Mouse (Mus musculus) T-helper 17 cell (primary cell): ENCODE results near the gene Ablim1.

Experiments used
- in situ Hi-C, 2 experiments: fragments of 300-600 bp; cut with MboI, MseI; formaldehyde crosslinking; loops; 1 replicate in 1 of 2; 2 replicates in 1 of 2; pipeline ENCODE4 v1.15.1; 2025; ENCODE audit warnings: high pct_unique_total_duplicates in 2 of 2

Gene Ablim1

DNA sequence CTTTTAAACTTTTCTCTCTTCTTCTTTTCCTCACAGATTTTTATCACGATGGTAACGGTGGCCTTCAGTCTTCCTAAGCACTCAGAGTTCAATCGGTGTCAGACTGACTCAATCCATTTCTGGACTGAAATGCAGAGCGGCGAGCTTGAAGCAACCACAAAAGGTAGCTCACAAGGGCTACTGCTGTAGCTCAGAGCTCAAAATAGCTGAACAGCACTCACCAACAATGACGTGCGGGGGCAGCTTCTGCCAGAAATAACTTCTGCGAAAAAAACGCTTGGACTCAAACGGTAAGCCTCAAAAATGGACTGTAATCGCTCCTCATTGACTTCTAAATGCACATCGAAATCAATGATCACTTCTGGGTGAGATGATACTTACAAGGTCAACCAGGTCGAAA lies 151.4 kb downstream of the Ablim1 start:
- in situ Hi-C loops, result loop anchor here (5.0 to 25.0 kb wide), 3 partner anchors 69 to 474 kb away; no protein-coding TSS in a partner anchor

DNA sequence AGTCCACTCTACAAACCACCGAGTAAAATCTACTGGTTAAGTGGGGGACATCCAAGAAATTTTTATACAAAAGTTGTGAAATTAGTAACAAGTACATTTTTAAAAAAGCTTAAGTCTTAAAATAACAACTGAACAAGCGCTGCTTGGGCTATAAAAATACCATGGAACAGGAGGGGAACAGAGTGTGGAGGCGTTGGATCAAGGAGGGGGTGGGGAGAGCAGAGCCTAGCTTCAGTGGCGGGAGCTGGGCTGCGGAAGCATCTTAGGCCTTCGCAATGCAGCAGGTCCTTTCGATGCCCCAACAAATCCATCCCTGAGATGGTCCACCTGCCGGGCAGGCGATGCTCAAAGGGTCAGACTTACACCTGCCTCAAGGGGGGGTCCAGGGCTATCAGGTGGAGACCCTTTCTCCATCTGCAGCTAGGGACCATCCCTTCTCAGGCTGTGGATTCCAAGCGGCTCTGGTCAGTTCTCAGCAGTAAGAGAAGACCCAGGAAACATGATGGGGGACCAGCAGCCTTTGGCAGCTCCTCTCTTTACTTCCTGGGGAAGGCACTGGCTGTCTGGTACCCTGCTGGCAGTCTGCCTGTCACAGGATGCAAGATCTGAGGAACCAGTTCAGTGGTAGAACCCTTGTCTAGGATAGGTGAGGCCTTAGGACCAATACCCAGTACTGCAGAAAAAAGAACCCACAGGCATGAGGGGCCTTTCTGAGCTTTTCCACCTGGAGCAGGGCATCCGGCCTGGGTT lies 152.6 kb downstream of the Ablim1 start:
- in situ Hi-C loops, result loop anchor here (5.0 to 25.0 kb wide), 3 partner anchors 70 to 475 kb away; no protein-coding TSS in a partner anchor

DNA sequence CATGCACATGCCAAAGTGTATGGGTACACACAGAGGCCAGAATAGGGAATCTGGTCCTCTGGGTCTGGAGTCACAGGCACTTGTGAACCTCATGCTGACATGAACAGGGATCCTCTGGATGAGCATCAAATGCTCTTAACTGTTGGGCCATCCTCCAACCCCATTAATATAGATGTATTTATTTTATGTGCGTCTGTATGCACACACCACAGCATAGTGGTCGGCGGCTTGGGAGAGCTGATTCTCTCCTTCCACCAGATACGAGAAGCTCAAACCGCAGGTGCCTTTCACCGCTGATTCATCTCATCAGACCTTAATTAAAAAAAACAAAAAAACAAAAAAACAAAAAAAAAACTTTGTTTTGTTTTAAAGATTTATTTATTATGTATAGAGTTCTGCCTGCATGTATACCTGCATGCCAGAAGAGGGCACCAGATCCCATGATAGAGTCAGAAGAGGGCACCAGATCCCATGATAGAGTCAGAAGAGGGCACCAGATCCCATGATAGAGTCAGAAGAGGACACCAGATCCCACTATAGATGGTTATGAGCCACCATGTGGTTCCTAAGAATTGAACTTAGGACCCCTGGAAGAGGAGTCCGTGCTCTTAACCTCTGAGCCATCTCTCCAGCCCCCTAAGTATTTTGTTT lies 153.6 kb downstream of the Ablim1 start:
- in situ Hi-C loops, result loop anchor here (5.0 to 25.0 kb wide), 3 partner anchors 71 to 476 kb away; no protein-coding TSS in a partner anchor

DNA sequence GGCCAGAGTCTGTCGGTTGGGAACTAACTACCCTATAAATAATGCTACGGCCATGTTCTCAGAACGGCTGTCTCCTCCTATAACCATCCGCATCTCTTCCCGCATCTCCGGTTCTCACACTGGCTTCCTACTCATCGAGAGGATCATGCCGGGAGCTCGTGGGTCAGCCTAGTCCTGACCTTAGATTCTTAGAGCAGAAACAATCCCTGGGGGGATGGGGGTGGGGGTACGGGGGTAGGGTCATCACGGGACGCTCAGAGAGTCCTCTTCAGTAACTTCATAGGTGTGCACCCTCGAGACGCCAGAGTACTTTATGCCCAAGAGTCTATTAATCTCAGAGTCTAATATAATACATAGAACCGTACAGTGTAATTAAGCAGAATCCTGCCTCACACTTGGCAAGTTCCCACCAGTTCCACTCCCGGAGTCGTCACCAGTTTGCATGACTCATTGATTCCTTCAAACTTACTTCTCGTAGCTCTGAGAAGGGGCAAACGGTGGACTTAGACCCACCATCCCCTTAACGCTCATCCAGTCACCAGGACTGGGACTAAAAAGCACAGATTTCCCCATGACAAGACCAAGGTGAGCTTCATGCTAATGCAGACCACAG lies 156.9 kb downstream of the Ablim1 start:
- in situ Hi-C loops, result loop anchor here (5.0 to 25.0 kb wide), 2 partner anchors 236 to 479 kb away; no protein-coding TSS in a partner anchor

DNA sequence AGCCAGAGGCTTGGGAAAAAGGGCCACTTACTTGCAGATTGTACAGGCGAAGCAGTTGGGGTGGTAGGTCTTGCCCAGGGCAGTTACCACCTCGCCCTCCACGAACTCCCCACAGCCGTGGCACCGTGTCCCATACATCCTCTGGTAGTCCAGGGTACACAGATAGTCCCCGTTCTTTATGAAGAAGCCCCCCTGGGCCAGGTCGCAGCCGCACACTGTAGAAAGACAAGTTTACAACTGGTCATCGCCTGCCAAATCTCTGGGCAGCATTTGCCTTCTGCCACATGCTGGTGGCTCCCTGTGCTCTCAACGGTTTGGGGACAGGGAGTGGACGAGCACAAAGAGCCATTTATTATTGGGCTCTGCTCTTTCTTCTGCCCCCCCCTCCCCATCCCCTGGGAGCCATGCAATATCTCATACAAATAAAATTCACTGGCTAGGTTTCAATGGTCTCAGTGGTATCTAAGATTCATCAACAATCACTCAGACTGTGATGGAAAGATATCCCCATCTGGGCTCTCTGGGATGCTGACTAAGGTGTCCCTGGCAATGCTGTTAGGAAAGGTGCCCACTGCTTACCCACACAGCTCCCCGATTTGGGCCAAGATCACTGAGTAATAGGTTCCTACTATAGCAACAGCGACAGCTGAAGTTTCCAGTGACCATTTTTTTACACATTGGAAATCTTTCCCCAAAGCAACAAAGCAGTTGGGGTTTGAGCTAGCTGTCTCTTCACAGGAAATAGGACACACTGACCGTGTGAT lies 159.4 kb downstream of the Ablim1 start:
- in situ Hi-C loops, result loop anchor here (5.0 to 25.0 kb wide), 2 partner anchors 233 to 482 kb away; no protein-coding TSS in a partner anchor

DNA sequence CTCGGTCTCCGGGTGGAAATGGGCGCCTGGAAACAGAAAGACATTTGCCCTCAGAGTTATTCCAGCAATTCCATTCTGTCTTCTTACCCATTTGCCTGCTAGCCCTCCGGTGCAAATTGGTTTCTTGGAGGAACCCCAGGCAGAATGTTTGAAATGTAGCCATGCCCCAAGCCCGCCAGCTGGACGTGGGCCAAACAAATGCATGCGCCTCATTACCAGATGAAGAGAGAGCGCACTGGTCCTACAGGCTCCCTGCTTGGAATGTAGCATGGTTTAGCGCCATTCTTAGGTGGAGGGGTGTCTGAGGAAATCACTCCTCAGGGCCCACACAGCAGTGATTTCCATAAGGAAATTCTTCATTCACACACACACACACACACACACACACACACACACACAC lies 162.4 kb downstream of the Ablim1 start:
- in situ Hi-C loops, result loop anchor here (5.0 to 25.0 kb wide), 2 partner anchors 230 to 485 kb away; no protein-coding TSS in a partner anchor

DNA sequence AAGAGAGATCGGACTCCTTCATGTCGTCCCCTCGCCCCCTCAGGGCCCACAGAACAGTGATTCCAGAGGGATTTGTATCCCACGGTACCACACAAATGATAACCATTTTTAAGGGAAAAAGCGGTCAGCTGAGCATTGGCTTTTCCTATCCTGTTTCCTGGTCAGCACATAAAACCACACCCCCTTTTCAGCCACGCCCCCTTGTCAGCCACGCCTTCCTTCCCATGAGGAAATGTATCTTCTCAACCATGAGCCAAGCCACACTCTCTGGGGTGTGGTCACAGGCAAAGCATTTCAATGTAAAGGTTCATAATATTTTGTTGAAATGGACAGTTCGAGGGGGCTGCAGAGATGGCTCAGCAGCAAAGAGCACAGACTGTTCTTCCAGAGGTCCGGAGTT lies 163.2 kb downstream of the Ablim1 start:
- in situ Hi-C loops, result loop anchor here (5.0 to 25.0 kb wide), 2 partner anchors 229 to 486 kb away; no protein-coding TSS in a partner anchor

DNA sequence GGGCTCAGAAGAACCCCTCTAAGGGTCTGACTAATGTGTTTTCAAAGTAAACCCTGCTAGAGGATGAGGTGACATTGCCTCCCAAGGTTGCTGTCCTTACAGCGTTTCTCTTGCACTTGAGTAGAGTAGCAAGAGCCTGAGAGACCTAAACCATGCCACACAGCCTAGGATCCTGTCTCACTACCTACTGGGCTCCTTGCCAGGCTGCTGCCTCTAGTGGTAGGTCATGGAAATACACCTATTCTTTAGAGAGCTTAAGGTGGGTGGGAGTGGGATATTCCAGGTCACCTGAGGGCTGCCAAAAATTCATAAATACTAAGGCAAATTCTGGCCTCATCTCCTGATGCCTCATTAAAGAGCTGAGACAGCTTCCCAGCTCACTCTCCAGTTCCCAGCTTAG lies 164.4 kb downstream of the Ablim1 start:
- in situ Hi-C loops, result loop anchor here (5.0 to 25.0 kb wide), 2 partner anchors 228 to 487 kb away; no protein-coding TSS in a partner anchor

DNA sequence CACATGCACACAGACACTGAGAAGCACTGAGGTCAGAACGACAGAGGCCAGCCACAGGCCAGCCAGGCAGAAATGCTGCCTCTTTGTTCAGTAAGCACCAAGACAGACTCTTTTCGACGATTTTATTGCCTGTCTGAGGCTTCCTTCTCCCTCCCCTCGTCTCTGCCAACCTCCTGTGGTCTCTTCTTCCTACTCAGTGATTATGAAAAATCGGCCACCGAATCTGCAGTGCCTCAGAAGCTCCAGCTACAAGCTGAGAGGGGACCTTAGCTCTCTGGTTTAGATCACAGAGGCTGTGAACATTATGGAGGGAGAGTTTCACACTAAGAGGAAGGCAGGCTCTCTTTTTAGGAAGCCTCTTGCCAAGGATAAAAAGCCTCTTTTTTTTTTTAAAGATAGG lies 167.0 kb downstream of the Ablim1 start:
- in situ Hi-C loops, result no loop called here

DNA sequence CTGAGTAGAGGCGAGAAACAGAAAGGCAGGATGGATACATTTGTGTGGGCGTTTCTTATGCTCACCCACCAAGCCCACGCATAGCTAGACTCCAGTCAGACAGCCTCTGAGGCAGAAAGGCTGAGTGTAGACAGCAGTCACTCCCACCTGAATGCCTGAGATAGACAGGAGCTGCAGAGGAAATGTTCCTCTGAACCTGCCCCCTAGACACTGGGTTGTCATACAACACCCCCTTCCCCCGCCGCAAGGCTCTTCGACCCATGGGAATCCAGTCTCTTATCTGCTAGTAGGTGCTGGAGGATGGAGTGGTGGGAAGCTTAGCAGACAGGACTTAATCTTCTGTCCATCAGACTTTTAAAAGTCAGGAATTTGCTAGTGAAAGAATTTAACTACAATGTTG lies 167.8 kb downstream of the Ablim1 start:
- in situ Hi-C loops, result no loop called here

DNA sequence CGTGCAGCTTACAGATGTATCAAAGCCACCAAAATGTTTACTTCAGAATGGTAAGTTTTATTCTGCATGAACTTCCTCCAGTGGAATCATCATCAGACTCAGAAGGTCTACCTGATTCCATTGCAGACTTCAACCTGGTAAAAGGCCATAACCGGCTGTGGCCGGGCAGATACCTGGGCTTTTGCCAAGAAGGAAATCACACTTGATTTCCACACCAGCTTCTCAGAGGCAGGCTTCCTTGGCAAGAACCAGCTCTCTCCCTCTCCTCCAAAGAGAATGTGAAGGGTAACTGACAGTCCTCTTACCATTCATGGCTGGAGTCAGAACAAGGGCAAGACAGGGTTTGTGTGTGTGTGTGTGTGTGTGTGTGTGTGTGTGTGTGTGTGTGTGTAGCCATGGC lies 171.1 kb downstream of the Ablim1 start:
- in situ Hi-C loops, result no loop called here

DNA sequence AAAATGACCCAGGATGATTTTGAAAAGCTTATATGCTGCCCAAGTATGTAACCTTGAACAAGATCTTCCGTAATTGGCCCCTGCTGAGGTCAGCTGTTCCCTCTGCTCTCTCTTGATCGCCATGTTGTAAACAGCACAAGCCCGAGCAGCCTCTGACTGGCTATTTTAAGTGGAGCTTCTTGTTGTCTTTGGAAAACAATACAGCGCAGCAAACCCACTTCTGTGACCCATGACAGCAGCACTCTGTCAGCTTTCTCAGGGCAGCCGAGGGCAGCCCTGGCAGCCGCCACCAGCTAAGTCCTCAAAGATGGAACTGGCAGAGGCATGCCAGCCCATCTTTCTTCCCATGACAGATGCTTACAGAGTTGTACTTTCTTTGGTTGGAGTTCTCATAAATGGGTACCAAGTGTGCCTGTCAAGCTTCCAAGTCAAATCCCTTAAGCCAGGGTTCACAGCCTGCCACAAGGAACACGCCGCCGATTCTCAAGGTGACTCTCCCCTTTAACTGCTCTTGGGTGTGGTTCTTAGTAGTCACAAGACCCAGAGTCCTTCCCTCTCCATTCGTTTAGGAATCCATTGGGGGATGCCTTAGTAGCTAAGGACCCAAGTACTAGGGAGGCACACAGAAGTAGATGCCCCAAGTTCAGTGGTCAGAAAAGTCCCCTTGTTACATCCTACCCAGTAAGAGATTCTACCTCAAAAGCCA lies 172.8 kb downstream of the Ablim1 start:
- in situ Hi-C loops, result no loop called here

DNA sequence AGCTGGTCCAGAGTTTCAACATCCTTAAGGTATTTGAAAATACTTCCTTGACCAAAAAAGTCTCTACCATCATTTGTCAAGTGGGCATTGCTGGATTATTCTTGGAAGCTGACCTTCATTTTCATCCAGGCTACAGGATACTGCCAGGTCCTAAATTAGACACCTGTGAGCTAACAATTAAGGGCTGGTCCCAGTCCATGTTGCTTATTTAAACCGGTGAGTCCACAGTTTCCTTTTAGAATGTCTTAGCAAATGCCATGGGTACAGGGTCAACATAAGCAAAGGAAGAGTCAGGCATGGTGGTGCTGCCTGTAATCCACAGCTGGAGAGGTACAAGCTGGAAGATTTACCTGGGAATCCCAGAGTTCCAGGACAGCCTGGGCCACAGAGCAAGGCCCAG lies 173.8 kb downstream of the Ablim1 start:
- in situ Hi-C loops, result no loop called here

DNA sequence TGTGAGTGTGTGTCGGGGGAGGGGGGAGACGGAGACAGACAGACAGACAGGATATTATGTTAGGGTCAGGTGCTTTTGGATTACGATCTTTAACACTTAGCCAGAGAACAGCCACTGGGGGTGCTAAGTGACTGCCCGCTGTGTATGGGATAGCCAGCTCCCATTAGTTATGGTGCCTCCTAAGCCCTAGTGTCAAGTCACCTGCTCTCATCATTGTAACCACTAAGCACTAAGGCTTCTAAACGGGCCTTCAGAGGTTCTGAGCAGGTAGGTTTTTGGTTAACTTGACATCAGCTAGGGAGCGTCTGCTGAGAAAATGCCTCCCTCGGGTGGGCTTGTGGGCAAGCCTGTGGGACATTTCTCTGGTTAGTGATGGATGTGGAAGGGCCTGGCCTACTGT lies 174.6 kb downstream of the Ablim1 start:
- in situ Hi-C loops, result no loop called here

DNA sequence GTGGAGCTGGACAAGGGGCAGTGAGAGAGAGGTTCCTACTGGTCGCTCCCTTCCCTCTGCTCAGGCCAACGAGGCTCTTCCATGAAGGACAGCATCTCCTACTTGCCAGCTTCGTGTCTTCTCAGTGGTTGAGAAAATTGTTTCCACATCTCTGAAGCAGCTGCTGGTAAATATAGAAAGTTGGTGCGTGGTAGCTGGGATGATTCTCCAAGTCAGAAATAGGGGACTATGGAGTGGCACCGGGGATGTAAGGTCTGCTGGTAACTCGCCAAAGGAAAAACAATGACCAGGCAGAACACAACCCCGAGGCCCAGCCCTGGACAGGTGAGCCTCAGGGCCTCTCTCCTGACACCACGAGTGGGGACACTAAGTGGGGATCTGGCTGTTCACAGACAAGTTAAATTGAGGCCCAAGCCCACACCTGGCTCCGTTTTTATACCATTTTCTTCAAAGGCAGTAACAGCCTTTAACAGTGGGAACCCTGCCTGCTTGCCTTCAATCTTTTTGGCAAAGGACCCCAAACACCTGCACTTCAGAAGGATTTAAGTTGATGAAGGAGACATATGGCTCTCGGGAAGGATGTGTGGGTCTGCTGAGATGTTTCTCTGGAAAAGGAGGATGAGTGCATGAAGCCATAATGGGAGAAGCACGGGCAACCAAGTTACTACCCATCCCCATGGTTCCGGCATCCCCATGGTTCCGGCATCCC lies 175.7 kb downstream of the Ablim1 start:
- in situ Hi-C loops, result loop anchor here (5.0 kb wide), 1 partner anchor 72 kb away; no protein-coding TSS in a partner anchor

DNA sequence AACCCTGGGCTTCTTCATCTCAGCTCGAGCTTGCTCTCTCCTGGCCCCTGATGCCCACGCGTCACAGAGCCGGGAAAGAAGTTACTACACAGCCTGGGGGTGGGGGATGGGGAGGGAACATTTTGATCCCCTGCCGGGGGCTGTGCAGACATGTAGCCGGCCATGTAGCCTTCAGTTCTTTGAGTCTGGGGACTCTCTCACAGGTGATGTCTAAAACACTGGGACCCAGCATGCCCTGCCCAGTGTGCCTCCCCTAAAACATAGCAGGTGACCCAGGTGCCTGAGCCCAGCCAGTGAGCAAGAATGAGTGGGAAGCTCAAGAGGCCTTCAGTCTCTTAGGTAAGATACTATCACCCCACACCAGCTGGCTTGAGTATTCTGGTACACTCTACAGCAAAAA lies 176.2 kb downstream of the Ablim1 start:
- in situ Hi-C loops, result loop anchor here (5.0 kb wide), 1 partner anchor 71 kb away; no protein-coding TSS in a partner anchor

DNA sequence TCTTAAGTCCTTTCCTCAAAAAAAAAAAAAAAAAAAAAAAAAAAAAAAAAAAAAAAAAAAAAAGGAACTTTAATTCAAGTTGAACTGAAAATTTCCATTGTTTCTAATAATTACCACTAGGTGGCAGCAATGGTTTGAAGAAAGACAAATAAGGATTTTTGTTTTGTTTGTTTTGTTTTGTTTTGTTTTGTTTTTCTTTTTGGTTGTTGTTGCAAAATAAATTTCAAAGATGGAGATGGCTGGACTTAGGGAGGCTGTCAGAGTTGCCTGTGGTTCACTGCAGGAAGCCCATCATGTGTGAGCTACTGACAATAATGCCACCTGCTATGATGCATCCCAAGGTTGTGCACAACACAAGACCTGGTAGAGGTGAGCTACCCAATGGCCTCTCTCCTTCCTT lies 176.7 kb downstream of the Ablim1 start:
- in situ Hi-C loops, result loop anchor here (5.0 kb wide), 1 partner anchor 71 kb away; no protein-coding TSS in a partner anchor

DNA sequence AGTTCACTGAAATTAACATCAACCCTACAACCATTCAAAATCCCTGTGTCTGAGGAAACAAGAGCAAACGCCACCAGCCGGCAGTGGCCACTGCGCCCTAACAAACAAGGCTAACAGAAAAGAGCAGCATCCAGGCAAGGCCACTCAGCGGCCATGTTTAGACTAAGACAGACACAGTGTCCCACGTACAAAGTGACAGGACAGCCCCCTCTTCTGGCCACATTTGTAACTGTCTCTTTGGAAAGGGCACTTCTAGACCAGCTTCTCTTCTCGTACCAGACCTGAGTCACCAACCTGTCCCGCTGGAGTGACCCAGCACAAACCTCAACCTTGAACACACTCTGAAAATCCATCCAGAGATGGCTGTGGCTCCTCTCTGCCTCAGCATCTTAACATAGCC lies 178.5 kb downstream of the Ablim1 start:
- in situ Hi-C loops, result loop anchor here (5.0 kb wide), 1 partner anchor 69 kb away; no protein-coding TSS in a partner anchor

DNA sequence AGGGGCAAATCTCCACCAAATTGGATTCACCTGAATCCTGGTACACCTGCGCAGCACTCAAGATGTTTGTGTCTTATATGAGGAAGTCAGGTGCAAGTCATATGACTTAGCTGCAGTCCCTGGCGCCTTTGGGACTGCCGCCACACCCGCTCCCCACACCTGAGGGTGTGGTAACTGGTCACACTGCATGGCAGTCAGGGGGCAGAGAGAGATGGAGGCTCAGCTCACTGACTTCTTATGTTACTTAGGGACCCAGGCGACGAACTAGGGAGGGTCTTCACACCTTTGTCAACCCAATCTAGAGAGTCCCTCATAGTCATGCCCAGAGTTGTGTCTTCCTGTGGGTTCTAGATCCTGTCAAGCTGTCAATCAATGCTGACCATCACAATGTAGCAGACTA lies 179.1 kb downstream of the Ablim1 start:
- in situ Hi-C loops, result loop anchor here (5.0 kb wide), 1 partner anchor 68 kb away; no protein-coding TSS in a partner anchor
